Mouse (Mus musculus) liver, postnatal 0 days (tissue): ENCODE data around the gene Kcnn3.

Experiments
- CTCF ChIP-seq: sonication (generic); IDR thresholded peaks from 2 replicates; pipeline ENCODE4 v1.5.1; 2016; ENCODE audit warnings: antibody characterized with exemption, low read depth
- EP300 ChIP-seq: IDR thresholded peaks from 2 replicates; pipeline ENCODE4 v1.6.1; 2016; ENCODE audit warnings: antibody characterized with exemption, low read depth, mild to moderate bottlenecking

GRCm38 (mm10) chr3:89672573-89673317 lies 152.8 kb downstream of the Kcnn3 start:
- TF ChIP-seq EP300 (no peak), CTCF (no peak)
